Mouse (Mus musculus): ENCODE measurements around the gene Col4a1. TPM values are rescaled to one million over a fixed set of nuclear protein-coding genes. Genes with fewer than 3 reads are reported as not detected.

Col4a1 gene
- polyA plus RNA-seq (2015; fragmentation: Nextera tagmentation; extraction: Ambion mirVana) = 426 and 432 TPM in 2 replicates

DNA sequence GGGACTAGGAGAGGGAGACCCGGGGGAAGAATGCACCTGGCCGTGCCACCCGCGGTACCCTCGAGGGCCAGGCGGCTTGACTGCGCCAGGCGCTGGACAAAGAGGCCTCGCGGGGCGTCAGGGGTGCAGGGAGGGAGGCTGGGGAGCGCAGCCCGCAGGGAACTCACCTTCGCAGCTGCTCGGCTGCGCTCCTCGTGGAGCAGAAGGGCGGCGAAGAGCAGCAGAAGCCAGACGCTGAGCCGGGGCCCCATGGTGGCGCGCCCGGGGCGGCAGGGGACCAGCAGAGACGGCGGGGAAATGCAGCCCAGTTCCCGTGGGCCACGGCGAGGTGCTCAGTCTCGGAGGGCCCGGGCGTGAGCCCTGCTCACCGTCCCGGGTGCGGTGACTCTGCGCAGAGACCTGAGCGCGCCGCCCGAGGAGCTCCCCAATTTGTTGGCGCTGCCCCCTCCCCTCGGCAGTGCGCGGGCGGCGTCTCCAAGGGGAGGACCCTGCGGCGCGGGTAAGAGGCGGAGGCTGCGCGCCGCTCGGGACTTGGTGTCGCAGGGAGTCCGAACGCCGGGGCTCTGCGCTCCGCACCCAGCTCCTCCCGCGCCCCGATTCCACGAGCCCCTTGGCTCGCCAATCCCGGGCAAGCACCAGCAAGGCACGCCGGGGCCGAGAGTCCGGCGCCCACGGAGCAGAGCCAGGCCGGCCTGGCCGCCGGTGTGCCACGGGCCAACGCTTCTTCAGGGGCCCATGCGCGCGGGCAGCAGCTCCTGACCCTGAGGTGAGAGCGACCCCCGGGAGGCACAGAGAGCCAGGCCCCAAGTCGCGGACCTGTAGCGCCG is at the start of gene Col4a1, which contains the start of gene Col4a2:
Col4a1 (minus strand) TSS at position 478 of the 827 bp plus-strand sequence.
Col4a2 (plus strand) TSS at position 457 of the 827 bp plus-strand sequence.

Other genes with a start within 250 kb of the Col4a1 start
- 135 and 146 TPM in 2 replicates for gene Col4a2, start within 50 bp of the Col4a1 start, polyA plus RNA-seq (2015; fragmentation: Nextera tagmentation; extraction: Ambion mirVana)
- 8.4 and 9.6 TPM in 2 replicates for gene Rab20, start 165.9 kb upstream of the Col4a1 start, polyA plus RNA-seq (2015; fragmentation: Nextera tagmentation; extraction: Ambion mirVana)
- 95.7 and 96.0 TPM in 2 replicates for gene Naxd, start 184.7 kb upstream of the Col4a1 start, polyA plus RNA-seq (2015; fragmentation: Nextera tagmentation; extraction: Ambion mirVana)
- 15.1 and 15.7 TPM in 2 replicates for gene Cars2, start 238.0 kb upstream of the Col4a1 start, polyA plus RNA-seq (2015; fragmentation: Nextera tagmentation; extraction: Ambion mirVana)
- 27.9 and 29.2 TPM in 2 replicates for gene Ing1, start 242.7 kb upstream of the Col4a1 start, polyA plus RNA-seq (2015; fragmentation: Nextera tagmentation; extraction: Ambion mirVana)

Measured in urinary bladder, postnatal 0 days (tissue).